Mouse (Mus musculus) gastrocnemius, adult 2 months (tissue): Measurements from ENCODE around the gene Anln. TPM values are rescaled to one million over a fixed set of nuclear protein-coding genes. Genes with fewer than 3 reads are reported as not detected.

ENCODE experiments used
- DNase-seq: peaks from one replicate; pipeline ENCODE4 v3.0.0; 2022
- H3K27ac ChIP-seq: fragments of 200-600 bp; 2 replicates; pipeline ENCODE4 v1.8.1; 2022; ENCODE audit warnings: mild to moderate bottlenecking
- H3K4me3 ChIP-seq: fragments of 200-600 bp; 2 replicates; pipeline ENCODE4 v1.8.1; 2022; ENCODE audit warnings: mild to moderate bottlenecking, moderate library complexity
- CTCF ChIP-seq: fragments of 200-600 bp; IDR thresholded peaks from 2 replicates; pipeline ENCODE4 v1.8.1; 2022; ENCODE audit warnings: antibody characterized with exemption, mild to moderate bottlenecking, moderate library complexity
- intact Hi-C: fragments of 180-260 bp; cut with DNase I; formaldehyde crosslinking; loops from one replicate; pipeline ENCODE4 v1.15.1; 2025
- long read RNA-seq, 2 experiments: library from polyadenylated mRNA; stranded (forward); transcript quantifications; one replicate each; pipeline ENCODE4 v2.0.0; 2021
- total RNA-seq, 2 experiments: library from RNA; stranded (reverse); gene quantifications; 2 replicates each; pipeline ENCODE4 v1.2.3; 2021

Anln gene
- under 1 TPM; 0.64 to 0.69 TPM for total RNA-seq
- long read RNA-seq, experiment 1, partial matches to known transcripts = 0 of 1 reads
- long read RNA-seq, experiment 1, other reads (novel, unspliced or antisense) = 1 of 1 reads
- long read RNA-seq, experiment 2 = 0 reads

- TF ChIP-seq CTCF = peak; percentile 25
- Histone ChIP-seq H3K4me3 (peak within 1 kb of the TSS; percentile 95), H3K27ac (peak within 1 kb of the TSS; percentile 95)
- intact Hi-C loops = no loop called here
- peak; percentile 95 for DNase-seq
Observed at GRCm38 (mm10) chr9:22389021-22389476, at the start of gene Anln. Gene Anln, minus strand, starts transcription at chr9:22389188.

GRCm38 (mm10) chr9:22434101-22434500 is 45.1 kb upstream of the Anln start:
- no peak overlapping the region for H3K27ac ChIP-seq
- H3K4me3 ChIP-seq = no peak overlapping the region
- DNase-seq = no peak
- TF ChIP-seq CTCF = no peak
- intact Hi-C loops = no loop called here

DNA sequence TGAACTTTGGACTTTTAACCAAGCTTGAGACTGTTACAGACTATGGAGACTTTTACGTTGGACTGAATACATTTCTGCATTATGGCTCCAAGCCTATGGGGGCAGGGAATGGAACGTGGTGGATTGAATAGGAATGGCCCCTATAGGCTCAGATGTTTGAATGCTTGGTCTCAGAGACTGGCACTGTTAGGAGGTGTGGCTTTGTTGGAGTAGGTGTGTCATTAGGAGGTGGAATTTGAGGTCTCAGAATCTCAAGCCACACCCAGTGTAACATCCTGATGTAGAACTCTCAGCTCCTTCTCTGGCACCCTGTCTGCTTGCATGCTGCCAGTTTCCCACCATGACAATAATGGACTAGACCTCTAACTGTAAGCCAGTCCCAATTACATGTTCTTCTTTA is 44.2 kb upstream of the Anln start:
- no peak overlapping the region for H3K27ac ChIP-seq
- TF ChIP-seq CTCF = no peak
- H3K4me3 ChIP-seq = no peak overlapping the region
- intact Hi-C loops = no loop called here
- no peak for DNase-seq

DNA sequence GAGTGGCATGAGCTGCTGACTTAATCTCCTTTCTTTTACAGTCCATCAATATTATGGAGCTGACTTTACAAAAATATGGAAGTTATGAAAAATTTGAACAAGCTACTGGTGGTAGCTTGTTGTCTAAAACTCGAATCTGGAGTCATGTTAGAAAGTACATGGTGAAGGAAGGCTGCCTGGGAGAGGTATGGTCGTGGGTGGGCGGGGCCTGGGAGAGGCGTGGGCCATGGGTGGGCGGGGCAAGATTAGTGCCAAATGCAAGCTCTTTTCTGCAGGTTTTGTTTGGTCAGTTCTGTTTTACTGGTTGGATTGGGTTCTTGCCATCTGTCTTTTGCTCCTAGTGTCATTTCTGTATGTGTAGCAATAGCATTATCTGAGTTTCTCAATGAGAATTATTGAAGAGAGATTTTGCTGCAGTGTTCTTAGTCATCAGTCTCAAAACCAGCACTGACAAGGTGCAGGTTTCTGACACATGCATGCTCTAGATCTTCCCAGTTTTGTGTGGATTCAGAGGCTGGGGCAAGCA is 41.4 kb upstream of the Anln start:
- intact Hi-C loops = no loop called here
- no peak for DNase-seq
- TF ChIP-seq CTCF = no peak
- peak overlapping the region; percentile 37 for H3K4me3 ChIP-seq
- no peak overlapping the region for H3K27ac ChIP-seq

GRCm38 (mm10) chr9:22429533-22430241 is 40.7 kb upstream of the Anln start:
- DNase-seq = no peak
- TF ChIP-seq CTCF = no peak
- H3K4me3 ChIP-seq = peak overlapping the region; percentile 37
- intact Hi-C loops = no loop called here
- H3K27ac ChIP-seq = no peak overlapping the region

GRCm38 (mm10) chr9:22428666-22429410 is 39.9 kb upstream of the Anln start:
- intact Hi-C loops = no loop called here
- H3K4me3 ChIP-seq = no peak overlapping the region
- H3K27ac ChIP-seq = no peak overlapping the region
- no peak for DNase-seq
- no peak for TF ChIP-seq CTCF

GRCm38 (mm10) chr9:22428028-22428665 is 39.2 kb upstream of the Anln start:
- DNase-seq = no peak
- Histone ChIP-seq H3K4me3 (no peak overlapping the region), H3K27ac (no peak overlapping the region)
- TF ChIP-seq CTCF = no peak
- intact Hi-C loops = no loop called here

- no peak overlapping the region for H3K4me3 ChIP-seq
- H3K27ac ChIP-seq = peak overlapping the region; percentile 56; the same call in 1 of the 2 replicates
- DNase-seq = no peak
- intact Hi-C loops = no loop called here
- no peak for TF ChIP-seq CTCF
Observed at GRCm38 (mm10) chr9:22424719-22425118, 35.7 kb upstream of the Anln start.

DNA sequence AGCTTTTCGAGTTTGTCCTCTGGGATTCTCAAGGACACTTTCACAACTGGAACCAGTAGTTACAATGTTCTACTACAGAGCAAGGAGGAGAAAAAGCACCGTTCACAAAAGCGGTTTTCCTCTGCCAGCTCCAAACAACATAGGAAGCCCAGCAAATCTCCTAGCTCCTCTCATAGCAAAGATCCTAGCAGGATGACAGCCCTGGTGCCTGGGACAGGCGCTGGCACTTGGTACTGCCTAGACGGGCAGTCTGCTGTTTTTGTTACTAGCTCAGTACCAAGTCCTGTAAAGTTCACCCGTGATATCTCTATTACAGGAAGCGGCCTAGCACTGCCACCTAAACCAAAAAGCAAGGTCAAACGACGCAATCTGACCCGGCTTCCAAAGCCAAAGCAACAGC is 35.2 kb upstream of the Anln start:
- Histone ChIP-seq H3K27ac (peak overlapping the region; percentile 56; the same call in 1 of the 2 replicates), H3K4me3 (no peak overlapping the region)
- no peak for TF ChIP-seq CTCF
- intact Hi-C loops = no loop called here
- no peak for DNase-seq

DNA sequence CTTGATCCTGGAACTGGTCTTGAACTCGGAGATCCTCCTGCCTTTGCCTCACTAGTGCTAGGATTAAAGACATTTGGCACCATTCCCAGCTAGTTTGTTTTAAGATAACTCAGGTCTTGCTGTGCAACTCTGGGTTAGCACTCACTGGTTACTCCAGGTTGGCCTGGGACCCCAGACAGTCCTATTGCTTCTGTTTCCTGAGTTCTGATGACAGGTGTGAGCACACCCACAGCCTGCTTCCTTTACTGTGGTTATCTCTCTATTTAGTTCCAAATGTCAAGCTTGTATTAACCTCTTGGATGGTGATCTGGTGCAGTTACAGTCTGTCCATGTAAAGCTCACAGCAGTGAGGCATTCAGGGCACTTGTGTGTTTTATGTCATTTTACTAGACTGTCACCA is 34.5 kb upstream of the Anln start:
- TF ChIP-seq CTCF = no peak
- intact Hi-C loops = no loop called here
- no peak for DNase-seq
- Histone ChIP-seq H3K4me3 (no peak overlapping the region), H3K27ac (no peak overlapping the region)

DNA sequence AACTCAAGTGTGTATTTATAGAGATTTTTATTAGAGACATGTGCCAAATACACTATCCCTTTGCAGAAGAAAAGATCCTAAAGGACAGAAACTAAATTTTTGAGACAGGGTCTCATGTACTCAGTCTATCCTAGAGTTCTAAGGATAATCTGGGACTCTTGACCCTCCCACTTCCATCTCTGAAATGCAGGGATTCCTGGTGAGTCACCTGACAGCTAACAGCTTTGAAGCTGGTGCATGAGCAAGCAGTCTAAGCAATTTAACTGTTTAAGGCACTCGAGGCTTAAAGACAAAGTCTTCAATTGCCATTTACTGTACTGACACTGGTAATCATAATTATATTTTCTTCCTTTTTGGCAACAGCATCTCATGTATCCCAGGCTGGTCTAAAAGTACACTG is 33.6 kb upstream of the Anln start:
- DNase-seq = no peak
- no peak overlapping the region for H3K4me3 ChIP-seq
- no peak for TF ChIP-seq CTCF
- H3K27ac ChIP-seq = no peak overlapping the region
- intact Hi-C loops = no loop called here

DNA sequence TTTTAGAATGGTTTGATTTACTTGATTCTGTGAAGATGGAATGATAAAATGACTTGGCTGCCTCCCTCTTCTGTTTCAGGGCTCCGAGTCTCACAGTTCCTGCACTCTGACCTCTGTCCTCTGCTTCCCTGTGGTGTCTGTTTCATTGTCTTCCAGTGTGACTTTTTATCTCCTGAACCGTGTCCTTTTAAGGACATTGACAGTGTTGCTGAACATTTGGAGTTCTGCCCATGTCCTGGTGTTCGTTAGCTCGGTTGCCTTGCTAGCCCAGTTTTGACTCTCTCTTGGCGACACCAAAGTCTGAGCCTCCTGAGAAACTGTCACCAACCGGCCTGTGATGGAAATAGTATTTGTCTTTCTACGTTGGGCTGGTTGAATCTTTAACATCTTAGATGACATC is 31.5 kb upstream of the Anln start:
- Histone ChIP-seq H3K27ac (no peak overlapping the region), H3K4me3 (no peak overlapping the region)
- intact Hi-C loops = no loop called here
- TF ChIP-seq CTCF = no peak
- DNase-seq = no peak

- Histone ChIP-seq H3K27ac (no peak overlapping the region), H3K4me3 (no peak overlapping the region)
- no peak for TF ChIP-seq CTCF
- intact Hi-C loops = loop anchor here (10.0 kb wide), 1 partner anchor 195 kb away; the partner anchor contains the start of gene Zfp809
- DNase-seq = no peak
Observed at GRCm38 (mm10) chr9:22419877-22420276, 30.9 kb upstream of the Anln start.
